Mouse (Mus musculus) bone marrow, adult 2 months (tissue): ENCODE data around the gene Pgs1.

Experiments used
- CTCF ChIP-seq: fragments of 200-500 bp; IDR thresholded peaks from 2 replicates; pipeline ENCODE4 v1.5.1; 2011; ENCODE audit warnings: low read length, control low read depth; ENCODE audit not compliant: control insufficient read depth, insufficient read depth
- POLR2A ChIP-seq: fragments of 200-500 bp; IDR thresholded peaks from 2 replicates; pipeline ENCODE4 v1.6.1; 2011; ENCODE audit warnings: low read depth, mild to moderate bottlenecking, control low read depth, low read length, borderline replicate concordance; ENCODE audit not compliant: control insufficient read depth

GRCm38 (mm10) chr11:118012595-118012994 is 26.5 kb downstream of the Pgs1 start:
- TF ChIP-seq POLR2A (no peak), CTCF (no peak)
